Mouse (Mus musculus) heart, embryonic 12.5 days (tissue): ENCODE measurements around the gene Mcts2. TPM values are rescaled to one million over a fixed set of nuclear protein-coding genes. Genes with fewer than 3 reads are reported as not detected.

Experiments
- polyA plus RNA-seq: library from polyadenylated mRNA; unstranded; fragments of >200 nt; fragmentation: Nextera tagmentation; extraction: Ambion mirVana; gene quantifications from 2 replicates; pipeline ENCODE4 v1.2.1, GENCODE M21; 2016

Mcts2 gene
- polyA plus RNA-seq, 1 experiment from 2014 or later: 25.2 TPM

Other genes starting within 250 kb of the Mcts2 start
- not detected in 2 replicates for gene Defb23, start 222.4 kb upstream of the Mcts2 start, polyA plus RNA-seq
- not detected in 2 replicates for gene Defb20, start 210.0 kb upstream of the Mcts2 start, polyA plus RNA-seq
- not detected in 2 replicates for gene Defb22, start 196.9 kb upstream of the Mcts2 start, polyA plus RNA-seq
- not detected in 2 replicates for gene Defb26, start 175.3 kb upstream of the Mcts2 start, polyA plus RNA-seq
- gene Defb28, start 168.8 kb upstream of the Mcts2 start, polyA plus RNA-seq: not detected in 2 replicates
- gene Defb29, start 146.9 kb upstream of the Mcts2 start, polyA plus RNA-seq: not detected in 2 replicates
- gene Gm17416, start 117.7 kb upstream of the Mcts2 start, polyA plus RNA-seq: not detected in 2 replicates
- not detected in 2 replicates for gene Defb21, start 114.3 kb upstream of the Mcts2 start, polyA plus RNA-seq
- 0.88 and 0.98 TPM in 2 replicates for gene Defb19, start 106.7 kb upstream of the Mcts2 start, polyA plus RNA-seq
- not detected in 2 replicates for gene Defb45, start 87.6 kb upstream of the Mcts2 start, polyA plus RNA-seq
- gene Defb36, start 82.7 kb upstream of the Mcts2 start, polyA plus RNA-seq: not detected in 2 replicates
- not detected in 2 replicates for gene Defb25, start 64.0 kb upstream of the Mcts2 start, polyA plus RNA-seq
- 9.5 and 10.1 TPM in 2 replicates for gene Rem1, start 60.1 kb upstream of the Mcts2 start, polyA plus RNA-seq
- gene H13, start 17.6 kb upstream of the Mcts2 start, polyA plus RNA-seq: 87.5 and 91.9 TPM in 2 replicates
- 87.7 and 90.9 TPM in 2 replicates for gene Id1, start 49.2 kb downstream of the Mcts2 start, polyA plus RNA-seq
- gene Cox4i2, start 67.1 kb downstream of the Mcts2 start, polyA plus RNA-seq: 18.9 and 20.8 TPM in 2 replicates
- gene Bcl2l1, start 144.7 kb downstream of the Mcts2 start, polyA plus RNA-seq: 83.0 and 85.9 TPM in 2 replicates
- 65.6 and 74.1 TPM in 2 replicates for gene Tpx2, start 160.9 kb downstream of the Mcts2 start, polyA plus RNA-seq
- 0.05 and 0.12 TPM in 2 replicates for gene Mylk2, start 224.3 kb downstream of the Mcts2 start, polyA plus RNA-seq
- 0.86 and 1.1 TPM in 2 replicates for gene Foxs1, start 246.2 kb downstream of the Mcts2 start, polyA plus RNA-seq